Mouse (Mus musculus) neural tube, embryonic 14.5 days (tissue): ENCODE results near the gene Slc35c1. TPM values are rescaled to one million over a fixed set of nuclear protein-coding genes. Genes with fewer than 3 reads are reported as not detected.

Experiments used
- ATAC-seq: fragments of 200-750 bp; cut with Nextera tagmentation; 2 replicates; pipeline ENCODE4 v1.8.0; 2017; ENCODE audit warnings: low read depth, mild to moderate bottlenecking, moderate TSS enrichment, moderate library complexity
- H3K27ac ChIP-seq: fragments of 300-500 bp; sonication (generic); 2 replicates; pipeline ENCODE4 v1.5.1; 2014; ENCODE audit warnings: low read depth, mild to moderate bottlenecking, control low read depth, low read length, moderate library complexity, mixed read lengths
- H3K27me3 ChIP-seq: fragments of 300-500 bp; sonication (generic); 2 replicates; pipeline ENCODE4 v1.6.1; 2014; ENCODE audit warnings: low read length; ENCODE audit not compliant: control insufficient read depth, insufficient read depth
- H3K36me3 ChIP-seq: fragments of 300-500 bp; sonication (generic); 2 replicates; pipeline ENCODE4 v1.6.1; 2014; ENCODE audit warnings: low read length, mixed read lengths; ENCODE audit not compliant: control insufficient read depth, insufficient read depth
- H3K4me1 ChIP-seq: fragments of 300-500 bp; sonication (generic); 2 replicates; pipeline ENCODE4 v1.6.1; 2014; ENCODE audit warnings: low read length; ENCODE audit not compliant: control insufficient read depth, insufficient read depth
- H3K4me2 ChIP-seq: fragments of 300-500 bp; sonication (generic); 2 replicates; pipeline ENCODE4 v1.6.1; 2014; ENCODE audit warnings: mild to moderate bottlenecking, low read depth, low read length, control low read depth
- H3K4me3 ChIP-seq: fragments of 300-500 bp; sonication (generic); 2 replicates; pipeline ENCODE4 v1.5.1; 2014; ENCODE audit warnings: low read depth, low read length, control low read depth, mixed read lengths
- H3K9ac ChIP-seq: fragments of 300-500 bp; sonication (generic); replicated peaks from 2 replicates; pipeline ENCODE4 v1.6.1; 2014; ENCODE audit warnings: low read depth, mild to moderate bottlenecking, control low read depth, low read length, mixed read lengths
- H3K9me3 ChIP-seq: fragments of 300-500 bp; sonication (generic); 2 replicates; pipeline ENCODE4 v1.6.1; 2016; ENCODE audit warnings: low read length; ENCODE audit not compliant: control insufficient read depth
- WGBS: fragments of 180-500 bp; shearing (Covaris S2); extraction: QIAGEN DNeasy Blood & Tissue Kit; methylation state at CpG from one replicate; pipeline ENCODE4 v1.1.7; 2014; 5-methylcytosine and 5-hydroxymethylcytosine counted together
- polyA plus RNA-seq: library from polyadenylated mRNA; unstranded; fragments of >200 nt; fragmentation: Nextera tagmentation; extraction: Ambion mirVana; gene quantifications from 2 replicates; pipeline ENCODE4 v1.2.1, GENCODE M21; 2014

Slc35c1 gene
- polyA plus RNA-seq, 1 experiment from 2014 or later: 15.5 TPM

DNA sequence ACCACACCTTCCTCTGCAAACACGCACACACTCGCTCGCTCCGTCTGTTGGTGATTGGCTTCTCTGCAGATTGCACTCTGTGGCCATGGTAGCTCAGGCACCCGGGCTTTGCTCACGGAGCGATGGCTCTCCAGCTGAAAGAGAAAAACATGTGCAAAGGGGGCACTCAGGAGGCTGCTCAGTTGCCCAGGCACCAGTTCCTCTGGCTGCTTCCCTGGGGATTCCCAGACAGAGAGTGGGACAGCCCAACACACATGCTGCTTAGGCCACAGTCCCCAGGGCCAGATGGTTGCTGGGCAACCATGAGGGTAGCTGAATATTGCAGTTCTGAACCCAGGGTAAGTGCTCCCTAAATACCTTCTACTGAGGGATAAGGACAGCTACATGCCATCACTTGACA, 54.7 kb downstream of the Slc35c1 start:
- H3K36me3 ChIP-seq: peaks cover 19% of the 10 kb centered on the region
- no peak overlapping the region for H3K9ac ChIP-seq
- 0 out of 2 replicates have a peak overlapping the region, but pooled peaks have one; percentile 44 for H3K27ac ChIP-seq
- H3K4me1 ChIP-seq: peaks cover 6% of the 10 kb centered on the region; the same call in 1 of the 2 replicates
- H3K4me2 ChIP-seq: no peak overlapping the region
- no peaks in the 10 kb centered on the region for H3K9me3 ChIP-seq
- no peak overlapping the region for H3K4me3 ChIP-seq
- no peaks in the 10 kb centered on the region for H3K27me3 ChIP-seq
- WGBS: 75% methylated on average over 7 of the region's 7 CpGs
- ATAC-seq: peak; percentile 52; the same call in 1 of the 2 replicates

DNA sequence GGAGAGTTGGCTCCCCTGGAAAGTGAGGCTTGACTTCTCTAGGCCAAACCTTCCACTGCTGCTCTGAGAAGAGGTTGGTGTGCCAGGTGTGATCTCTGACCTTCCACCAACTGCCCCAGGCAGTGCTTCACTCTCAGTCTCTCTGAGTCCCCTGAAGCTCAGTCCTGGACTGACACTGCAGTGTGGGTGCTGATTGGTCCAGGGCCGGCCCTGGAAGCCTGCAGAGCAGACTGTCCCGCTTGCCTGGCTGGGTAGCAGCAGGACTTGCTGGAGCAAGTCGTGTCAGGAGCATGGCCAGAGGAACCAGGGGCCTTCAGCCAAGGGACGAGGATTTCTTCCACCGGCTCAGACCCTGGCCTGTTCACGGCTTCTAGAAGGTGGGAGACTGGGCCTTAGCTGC, 55.6 kb downstream of the Slc35c1 start:
- WGBS: 93% methylated on average over 6 of the region's 6 CpGs
- no peak overlapping the region for H3K9ac ChIP-seq
- no peak overlapping the region for H3K4me3 ChIP-seq
- peaks cover 11% of the 10 kb centered on the region for H3K36me3 ChIP-seq
- no peaks in the 10 kb centered on the region for H3K9me3 ChIP-seq
- ATAC-seq: no peak
- H3K4me2 ChIP-seq: no peak overlapping the region
- peaks cover 6% of the 10 kb centered on the region; the same call in 1 of the 2 replicates for H3K4me1 ChIP-seq
- H3K27ac ChIP-seq: 0 out of 2 replicates have a peak overlapping the region, but pooled peaks have one; percentile 44
- no peaks in the 10 kb centered on the region for H3K27me3 ChIP-seq

DNA sequence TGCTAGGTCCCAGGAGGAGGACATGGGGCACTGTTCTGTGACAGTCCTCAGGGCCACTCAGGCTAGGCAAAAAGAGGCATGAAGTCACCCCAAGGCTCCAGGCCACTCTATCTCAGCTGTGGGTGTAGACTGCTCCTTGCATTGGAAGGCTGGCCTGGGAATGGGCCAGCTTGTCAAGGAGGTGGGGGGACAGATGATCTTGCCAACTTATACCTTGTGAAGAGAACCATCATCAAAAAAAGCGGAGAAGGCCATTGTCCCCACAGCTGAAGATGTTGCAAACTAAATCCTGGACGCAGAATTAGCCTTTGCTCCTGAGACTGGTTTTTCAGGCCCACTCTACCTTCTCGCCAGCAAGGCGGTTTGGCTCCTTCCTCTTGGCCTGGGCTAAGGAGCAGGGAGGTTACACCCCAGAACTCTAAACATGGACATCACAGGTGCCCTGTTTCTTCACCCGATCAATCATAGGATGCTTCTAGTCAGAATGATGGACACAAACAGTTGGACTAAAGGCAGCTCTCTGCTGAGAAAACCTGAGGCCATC, 56.5 kb downstream of the Slc35c1 start:
- H3K9ac ChIP-seq: no peak overlapping the region
- no peak overlapping the region for H3K4me3 ChIP-seq
- H3K4me2 ChIP-seq: no peak overlapping the region
- ATAC-seq: no peak
- H3K9me3 ChIP-seq: no peaks in the 10 kb centered on the region
- no peaks in the 10 kb centered on the region for H3K27me3 ChIP-seq
- H3K27ac ChIP-seq: no peak overlapping the region
- 96% methylated on average over 5 of the region's 5 CpGs for WGBS
- 0 out of 2 replicates have a peak, but pooled peaks cover 8% of the 10 kb centered on the region for H3K36me3 ChIP-seq
- peaks cover 14% of the 10 kb centered on the region for H3K4me1 ChIP-seq

Other genes with a start within 250 kb of the Slc35c1 start
- 32.4 and 37.0 TPM in 2 replicates for gene Pex16, start 85.9 kb downstream of the Slc35c1 start, polyA plus RNA-seq
- 0.97 and 2.2 TPM in 2 replicates for gene Large2, start 85.7 kb downstream of the Slc35c1 start, polyA plus RNA-seq
- 3.9 and 4.2 TPM in 2 replicates for gene 1700029I15Rik, start 78.0 kb downstream of the Slc35c1 start, polyA plus RNA-seq
- gene Mapk8ip1, start 59.3 kb downstream of the Slc35c1 start, polyA plus RNA-seq: 51.8 and 64.3 TPM in 2 replicates
- gene Cry2, start 26.5 kb downstream of the Slc35c1 start, polyA plus RNA-seq: 41.7 and 43.5 TPM in 2 replicates
- 16.1 and 20.2 TPM in 2 replicates for gene Chst1, start 139.2 kb upstream of the Slc35c1 start, polyA plus RNA-seq